Mouse (Mus musculus) limb, embryonic 14.5 days (tissue): ENCODE measurements around the gene Klf7. TPM values are rescaled to one million over a fixed set of nuclear protein-coding genes. Genes with fewer than 3 reads are reported as not detected.
A peak's percentile ranks its signal among the peaks of the same experiment; 100 is the strongest.

ENCODE experiments used
- ATAC-seq: fragments of 200-750 bp; cut with Nextera tagmentation; 2 replicates; pipeline ENCODE4 v1.8.0; 2017; ENCODE audit warnings: low read depth, moderate number of reproducible peaks, moderate TSS enrichment; ENCODE audit not compliant: low FRiP score
- DNase-seq: peaks from one replicate; pipeline ENCODE4 v3.0.0-alpha.2; 2015; ENCODE audit warnings: low spot score
- H3K27ac ChIP-seq: fragments of 300-500 bp; sonication (generic); replicated peaks from 2 replicates; pipeline ENCODE4 v1.5.1; 2014; ENCODE audit warnings: low read depth, mild to moderate bottlenecking, low read length, moderate library complexity, mixed read lengths
- H3K27me3 ChIP-seq: fragments of 300-500 bp; sonication (generic); 2 replicates; pipeline ENCODE4 v1.6.1; 2014; ENCODE audit warnings: low read length, mixed read lengths; ENCODE audit not compliant: control insufficient read depth, insufficient read depth
- H3K36me3 ChIP-seq: fragments of 300-500 bp; sonication (generic); 2 replicates; pipeline ENCODE4 v1.6.1; 2014; ENCODE audit warnings: mild to moderate bottlenecking, low read length, moderate library complexity, mixed read lengths; ENCODE audit not compliant: control insufficient read depth, insufficient read depth
- H3K4me1 ChIP-seq: fragments of 300-500 bp; sonication (generic); 2 replicates; pipeline ENCODE4 v1.6.1; 2014; ENCODE audit warnings: antibody characterized with exemption, low read length, mixed read lengths; ENCODE audit not compliant: control insufficient read depth, insufficient read depth
- H3K4me2 ChIP-seq: fragments of 300-500 bp; sonication (generic); replicated peaks from 2 replicates; pipeline ENCODE4 v1.6.1; 2014; ENCODE audit warnings: low read depth, mild to moderate bottlenecking, low read length, moderate library complexity; ENCODE audit not compliant: severe bottlenecking
- H3K4me3 ChIP-seq: fragments of 300-500 bp; sonication (generic); replicated peaks from 2 replicates; pipeline ENCODE4 v1.5.1; 2014; ENCODE audit warnings: low read length
- H3K9ac ChIP-seq: fragments of 300-500 bp; sonication (generic); 2 replicates; pipeline ENCODE4 v1.6.1; 2014; ENCODE audit warnings: mild to moderate bottlenecking, low read depth, low read length, moderate library complexity; ENCODE audit not compliant: severe bottlenecking
- H3K9me3 ChIP-seq: fragments of 300-500 bp; sonication (generic); 2 replicates; pipeline ENCODE4 v1.6.1; 2016; ENCODE audit warnings: low read length; ENCODE audit not compliant: control insufficient read depth
- POLR2A ChIP-seq: fragments of 200-500 bp; IDR thresholded peaks from 2 replicates; pipeline ENCODE4 v1.8.0; 2012; ENCODE audit warnings: inconsistent platforms, mild to moderate bottlenecking, moderate library complexity, borderline replicate concordance; ENCODE audit not compliant: insufficient read depth, insufficient read length; ENCODE audit errors: extremely low read depth
- WGBS: fragments of 180-500 bp; shearing (Covaris S2); extraction: QIAGEN DNeasy Blood & Tissue Kit; methylation state at CpG from one replicate; pipeline ENCODE4 v1.1.7; 2014; 5-methylcytosine and 5-hydroxymethylcytosine counted together
- polyA plus RNA-seq, 2 experiments: library from polyadenylated mRNA; depleted of rRNA in 1 of 2; stranded (reverse) in 1 of 2; unstranded in 1 of 2; fragments of >200 nt; fragmentation: Nextera tagmentation in 1 of 2; extraction: Ambion mirVana in 1 of 2; gene quantifications; 2 replicates each; pipeline versions ENCODE4 v1.2.1 to v1.2.3; 2012 to 2014

Gene Klf7
- polyA plus RNA-seq, 2 experiments, result 10.2 to 18.7 TPM

GRCm38 (mm10) chr1:64018466-64019077 lies 103.5 kb downstream of the Klf7 start:
- Histone ChIP-seq H3K27ac (no peak overlapping the region), H3K4me1 (peaks cover 31% of the 10 kb centered on the region), H3K4me3 (no peak overlapping the region), H3K36me3 (no peaks in the 10 kb centered on the region), H3K9me3 (no peaks in the 10 kb centered on the region), H3K9ac (no peak overlapping the region), H3K4me2 (peak overlapping the region; percentile 30), H3K27me3 (no peaks in the 10 kb centered on the region)
- DNase-seq (peak; percentile 20), ATAC-seq (no peak)
- no peak for TF ChIP-seq POLR2A
- 39% methylated on average over 16 of the region's 16 CpGs for WGBS

GRCm38 (mm10) chr1:64014091-64014490 lies 108.0 kb downstream of the Klf7 start:
- 55% methylated on average over 1 of the region's 1 CpGs for WGBS
- H3K4me3 ChIP-seq, result no peak overlapping the region
- no peaks in the 10 kb centered on the region for H3K9me3 ChIP-seq
- no peak overlapping the region for H3K9ac ChIP-seq
- ATAC-seq, result no peak
- no peak overlapping the region for H3K27ac ChIP-seq
- DNase-seq, result no peak
- H3K27me3 ChIP-seq, result no peaks in the 10 kb centered on the region
- TF ChIP-seq POLR2A, result no peak
- H3K4me2 ChIP-seq, result no peak overlapping the region
- H3K4me1 ChIP-seq, result peaks cover 15% of the 10 kb centered on the region
- no peaks in the 10 kb centered on the region for H3K36me3 ChIP-seq

GRCm38 (mm10) chr1:64008994-64009393 lies 113.1 kb downstream of the Klf7 start:
- WGBS, result 44% methylated on average over 2 of the region's 2 CpGs

DNA sequence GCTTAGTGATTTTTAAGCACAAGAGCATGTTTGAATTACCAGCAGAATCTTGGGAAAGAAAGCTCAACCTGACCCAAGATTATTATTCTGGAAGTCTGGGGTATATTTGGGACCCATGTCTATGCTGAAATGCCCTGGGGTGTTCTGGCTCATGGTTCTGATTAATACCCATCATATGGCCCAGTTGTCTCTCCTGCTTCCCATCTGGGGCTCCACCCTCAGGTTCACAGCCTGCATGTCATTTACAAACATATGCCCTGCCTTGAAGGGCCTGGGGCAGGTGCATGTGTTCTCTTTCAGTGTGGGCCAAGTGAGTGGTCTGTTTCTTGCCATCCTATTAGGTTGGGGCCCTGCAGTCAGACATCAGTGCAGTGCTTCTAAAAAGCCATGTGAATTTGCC lies 114.1 kb downstream of the Klf7 start:
- Histone ChIP-seq H3K27ac (no peak overlapping the region), H3K9ac (no peak overlapping the region), H3K9me3 (no peaks in the 10 kb centered on the region), H3K4me3 (no peak overlapping the region), H3K36me3 (no peaks in the 10 kb centered on the region), H3K4me2 (no peak overlapping the region), H3K4me1 (peaks cover 4% of the 10 kb centered on the region; the same call in 1 of the 2 replicates), H3K27me3 (no peaks in the 10 kb centered on the region)
- no peak for TF ChIP-seq POLR2A
- ATAC-seq, result no peak
- DNase-seq, result no peak

More at GRCm38 (mm10) chr1:64008994-64009393, 113.1 kb downstream of the Klf7 start:
- Histone ChIP-seq H3K27me3 (no peaks in the 10 kb centered on the region), H3K9ac (no peak overlapping the region), H3K4me3 (no peak overlapping the region), H3K4me1 (peaks cover under 1% of the 10 kb centered on the region; the same call in 1 of the 2 replicates), H3K36me3 (no peaks in the 10 kb centered on the region), H3K9me3 (no peaks in the 10 kb centered on the region), H3K4me2 (no peak overlapping the region), H3K27ac (no peak overlapping the region)
- TF ChIP-seq POLR2A, result no peak
- ATAC-seq (no peak), DNase-seq (no peak)

GRCm38 (mm10) chr1:64005194-64005593 lies 116.9 kb downstream of the Klf7 start:
- no peak for TF ChIP-seq POLR2A
- ATAC-seq, result no peak
- no peak for DNase-seq

More at GRCm38 (mm10) chr1:64005194-64005593, 116.9 kb downstream of the Klf7 start:
- Histone ChIP-seq H3K9ac (no peak overlapping the region), H3K4me3 (no peak overlapping the region), H3K4me2 (no peak overlapping the region), H3K9me3 (no peaks in the 10 kb centered on the region), H3K27ac (no peak overlapping the region), H3K27me3 (no peaks in the 10 kb centered on the region), H3K36me3 (no peaks in the 10 kb centered on the region), H3K4me1 (peaks cover 4% of the 10 kb centered on the region; the same call in 1 of the 2 replicates)
- 86% methylated on average over 2 of the region's 2 CpGs for WGBS
